Mouse (Mus musculus) MEL (cell line): ENCODE measurements around the gene Nxnl1. TPM values are rescaled to one million over a fixed set of nuclear protein-coding genes. Genes with fewer than 3 reads are reported as not detected.

Experiments
- DNase-seq: peaks from one replicate; pipeline ENCODE4 v3.0.0; 2011; ENCODE audit warnings: low read depth, low spot score
- H3K27ac ChIP-seq: 2 replicates; pipeline ENCODE4 v1.5.1; 2012; ENCODE audit warnings: low read depth, mild to moderate bottlenecking, control low read depth, low read length, moderate library complexity; ENCODE audit not compliant: control insufficient read depth
- H3K27me3 ChIP-seq, 2 experiments: fragments of 150-350 bp in 1 of 2; sonication (generic) in 1 of 2; 2 replicates each; pipeline ENCODE4 v1.6.1; 2012; ENCODE audit warnings: low read length in 2 of 2, mild to moderate bottlenecking in 2 of 2, improper control_type of control experiment in 1 of 2, moderate library complexity in 1 of 2; ENCODE audit not compliant: insufficient read depth in 2 of 2, control insufficient read depth in 1 of 2
- H3K36me3 ChIP-seq, 2 experiments: 2 replicates each; pipeline ENCODE4 v1.6.1; 2012 to 2014; ENCODE audit warnings: low read length in 2 of 2, improper control_type of control experiment in 1 of 2, inconsistent platforms in 1 of 2, mild to moderate bottlenecking in 1 of 2; ENCODE audit not compliant: insufficient read depth in 2 of 2, control insufficient read depth in 1 of 2
- H3K4me1 ChIP-seq, 2 experiments: fragments of 150-350 bp in 1 of 2; sonication (generic) in 1 of 2; 2 replicates each; pipeline ENCODE4 v1.6.1; 2012; ENCODE audit warnings: low read length in 2 of 2, improper control_type of control experiment in 1 of 2, mild to moderate bottlenecking in 1 of 2; ENCODE audit not compliant: insufficient read depth in 2 of 2, control insufficient read depth in 1 of 2
- H3K4me3 ChIP-seq, 2 experiments: fragments of 150-350 bp in 1 of 2; sonication (generic) in 1 of 2; 2 replicates each; pipeline ENCODE4 v1.5.1; 2012; ENCODE audit warnings: low read depth in 2 of 2, low read length in 2 of 2, mild to moderate bottlenecking in 2 of 2, moderate library complexity in 2 of 2, control low read depth in 1 of 2, improper control_type of control experiment in 1 of 2; ENCODE audit not compliant: control insufficient read depth in 1 of 2, insufficient read depth in 1 of 2
- H3K79me2 ChIP-seq: 2 replicates; pipeline ENCODE4 v1.6.1; 2012; ENCODE audit warnings: mild to moderate bottlenecking, low read length, moderate library complexity; ENCODE audit not compliant: control insufficient read depth, poor library complexity, insufficient read depth
- H3K9ac ChIP-seq: 2 replicates; pipeline ENCODE4 v1.6.1; 2012; ENCODE audit warnings: low read depth, mild to moderate bottlenecking, control low read depth, low read length, moderate library complexity; ENCODE audit not compliant: control insufficient read depth, poor library complexity, severe bottlenecking
- H3K9me3 ChIP-seq: fragments of 150-350 bp; sonication (generic); replicated peaks from 2 replicates; pipeline ENCODE4 v1.6.1; 2012; ENCODE audit warnings: mild to moderate bottlenecking, low read length, improper control_type of control experiment, moderate library complexity; ENCODE audit not compliant: insufficient read depth
- BHLHE40 ChIP-seq: IDR thresholded peaks from 2 replicates; pipeline ENCODE4 v1.6.1; 2012; ENCODE audit warnings: low read depth, mild to moderate bottlenecking, inconsistent platforms, low read length, improper control_type of control experiment, borderline replicate concordance
- CHD1 ChIP-seq: IDR thresholded peaks from 2 replicates; pipeline ENCODE4 v1.6.1; 2012; ENCODE audit warnings: low read depth, mild to moderate bottlenecking, inconsistent platforms, low read length, improper control_type of control experiment
- CHD2 ChIP-seq: IDR thresholded peaks from 2 replicates; pipeline ENCODE4 v1.6.1; 2011; ENCODE audit warnings: low read length, improper control_type of control experiment
- CTCF ChIP-seq, 3 experiments: IDR thresholded peaks in 2 of 3; conservative IDR thresholded peaks in 1 of 3; 2 replicates each; pipeline ENCODE4 v1.5.1; 2011 to 2012; ENCODE audit warnings: low read length in 3 of 3, low read depth in 2 of 3, mild to moderate bottlenecking in 2 of 3, improper control_type of control experiment in 1 of 3, inconsistent platforms in 1 of 3, mixed read lengths in 1 of 3, moderate library complexity in 1 of 3; ENCODE audit not compliant: control insufficient read depth in 1 of 3, insufficient read depth in 1 of 3, poor library complexity in 1 of 3, severe bottlenecking in 1 of 3
- ELF1 ChIP-seq: IDR thresholded peaks from 2 replicates; pipeline ENCODE4 v1.6.1; 2014; ENCODE audit warnings: low read depth, mild to moderate bottlenecking, inconsistent platforms, low read length, improper control_type of control experiment, moderate library complexity
- GABPA ChIP-seq: IDR thresholded peaks from 2 replicates; pipeline ENCODE4 v1.6.1; 2012; ENCODE audit warnings: low read depth, mild to moderate bottlenecking, inconsistent platforms, low read length, improper control_type of control experiment, moderate library complexity
- GATA1 ChIP-seq: IDR thresholded peaks from 2 replicates; pipeline ENCODE4 v1.6.1; 2011; ENCODE audit warnings: low read depth, low read length, improper control_type of control experiment
- HCFC1 ChIP-seq: IDR thresholded peaks from 2 replicates; pipeline ENCODE4 v1.6.1; 2012; ENCODE audit warnings: low read depth, mild to moderate bottlenecking, inconsistent platforms, low read length, improper control_type of control experiment, moderate library complexity
- KAT2A ChIP-seq: conservative IDR thresholded peaks from 2 replicates; pipeline ENCODE4 v1.6.1; 2012; ENCODE audit warnings: low read depth, low read length, improper control_type of control experiment, inconsistent platforms
- MAX ChIP-seq: IDR thresholded peaks from 2 replicates; pipeline ENCODE4 v1.6.1; 2011; ENCODE audit warnings: low read length, improper control_type of control experiment
- MEF2A ChIP-seq: IDR thresholded peaks from 2 replicates; pipeline ENCODE4 v1.6.1; 2014; ENCODE audit warnings: low read depth, mild to moderate bottlenecking, inconsistent platforms, low read length, improper control_type of control experiment; ENCODE audit not compliant: poor library complexity, insufficient replicate concordance, severe bottlenecking; ENCODE audit errors: extremely low read depth
- MYC ChIP-seq: IDR thresholded peaks from 2 replicates; pipeline ENCODE4 v1.6.1; 2011; ENCODE audit warnings: low read depth, mild to moderate bottlenecking, low read length, improper control_type of control experiment, moderate library complexity
- NRF1 ChIP-seq: IDR thresholded peaks from 2 replicates; pipeline ENCODE4 v1.6.1; 2014; ENCODE audit warnings: low read depth, mild to moderate bottlenecking, inconsistent platforms, low read length, improper control_type of control experiment, moderate library complexity; ENCODE audit not compliant: poor library complexity, insufficient read depth, severe bottlenecking
- POLR2A ChIP-seq, 2 experiments: IDR thresholded peaks; 2 replicates each; pipeline ENCODE4 v1.6.1; 2011 to 2012; ENCODE audit warnings: low read length in 2 of 2, mild to moderate bottlenecking in 2 of 2, control low read depth in 1 of 2, improper control_type of control experiment in 1 of 2, low read depth in 1 of 2, moderate library complexity in 1 of 2; ENCODE audit not compliant: control insufficient read depth in 1 of 2, insufficient read depth in 1 of 2, poor library complexity in 1 of 2
- RAD21 ChIP-seq: IDR thresholded peaks from 2 replicates; pipeline ENCODE4 v1.6.1; 2011; ENCODE audit warnings: mild to moderate bottlenecking, low read depth, low read length, improper control_type of control experiment
- RCOR1 ChIP-seq: IDR thresholded peaks from 2 replicates; pipeline ENCODE4 v1.6.1; 2012; ENCODE audit warnings: low read depth, mild to moderate bottlenecking, inconsistent platforms, low read length, improper control_type of control experiment
- SIN3A ChIP-seq: IDR thresholded peaks from 2 replicates; pipeline ENCODE4 v1.6.1; 2012; ENCODE audit warnings: low read length, improper control_type of control experiment, inconsistent platforms
- TAL1 ChIP-seq: IDR thresholded peaks from 2 replicates; pipeline ENCODE4 v1.6.1; 2012; ENCODE audit warnings: mild to moderate bottlenecking, inconsistent platforms, low read length, moderate library complexity, mixed read lengths
- TCF12 ChIP-seq: IDR thresholded peaks from 2 replicates; pipeline ENCODE4 v1.6.1; 2014; ENCODE audit warnings: low read depth, mild to moderate bottlenecking, inconsistent platforms, low read length, improper control_type of control experiment, moderate library complexity
- UBTF ChIP-seq: IDR thresholded peaks from 2 replicates; pipeline ENCODE4 v1.6.1; 2012; ENCODE audit warnings: low read depth, mild to moderate bottlenecking, inconsistent platforms, low read length, improper control_type of control experiment, moderate library complexity, borderline replicate concordance; ENCODE audit not compliant: insufficient read depth
- USF1 ChIP-seq: IDR thresholded peaks from 2 replicates; pipeline ENCODE4 v1.6.1; 2014; ENCODE audit warnings: low read depth, mild to moderate bottlenecking, inconsistent platforms, low read length, improper control_type of control experiment, moderate library complexity
- ZC3H11A ChIP-seq: IDR thresholded peaks from 2 replicates; pipeline ENCODE4 v1.6.1; 2012; ENCODE audit warnings: low read depth, mild to moderate bottlenecking, inconsistent platforms, low read length, improper control_type of control experiment
- polyA plus RNA-seq, 2 experiments: library from polyadenylated mRNA; stranded (reverse) in 1 of 2; unstranded in 1 of 2; fragments of >175 nt in 1 of 2; fragments of >200 nt in 1 of 2; gene quantifications; 2 replicates each; pipeline versions ENCODE4 v1.2.1 to v1.2.4; 2012; ENCODE audit warnings: low replicate concordance in 2 of 2, low read depth in 1 of 2; ENCODE audit not compliant: insufficient read length in 2 of 2, insufficient read depth in 1 of 2, missing spikeins in 1 of 2
- total RNA-seq: library from RNA; depleted of rRNA; stranded (reverse); fragments of 300-350 nt; gene quantifications from 2 replicates; pipeline ENCODE4 v1.2.3, GENCODE M21; 2012

The Nxnl1 gene
- total and polyA plus RNA-seq, 3 experiments, result 0.04 to 1.2 TPM; not detected in 1

- peak; percentile 83; the same call in 1 of the 2 replicates for TF ChIP-seq MAX
- no peak for TF ChIP-seq BHLHE40
- TF ChIP-seq TCF12, result no peak
- peak; percentile 99 for TF ChIP-seq SIN3A
Measured at GRCm38 (mm10) chr8:71610822-71611651, 44.6 kb upstream of the Nxnl1 start, which contains the start of gene Colgalt1 (continued).

- no peak overlapping the region for H3K27ac ChIP-seq
- TF ChIP-seq USF1, result no peak
- TF ChIP-seq POLR2A (IDR thresholded peaks at IDR 0.05; ENCODE audit: control insufficient read depth in 1 of 2, insufficient read depth in 1 of 2, low read depth in 1 of 2, low read length in 2 of 2, poor library complexity in 1 of 2), result no peak
- no peak for TF ChIP-seq ZC3H11A
- no peak for TF ChIP-seq GATA1
- no peak for TF ChIP-seq CHD1
- no peak for TF ChIP-seq MYC
- no peak for TF ChIP-seq HCFC1
- TF ChIP-seq NRF1, result no peak
- no peaks in the 10 kb centered on the region for H3K79me2 ChIP-seq
- H3K4me1 ChIP-seq, result no peaks in the 10 kb centered on the region
- H3K36me3 ChIP-seq, result no peaks in the 10 kb centered on the region
- H3K4me3 ChIP-seq, result no peak overlapping the region
- no peak overlapping the region for H3K9ac ChIP-seq
- H3K27me3 ChIP-seq, result no peaks in the 10 kb centered on the region
- no peaks in the 10 kb centered on the region for H3K9me3 ChIP-seq
- DNase-seq, result no peak
Measured at GRCm38 (mm10) chr8:71604021-71604420, 37.6 kb upstream of the Nxnl1 start.

GRCm38 (mm10) chr8:71602666-71603334, 36.4 kb upstream of the Nxnl1 start:
- no peaks in the 10 kb centered on the region for H3K9me3 ChIP-seq
- TF ChIP-seq TAL1 (no peak), CTCF (IDR thresholded peaks at IDR 0.05 in 2 of 3, conservative IDR thresholded peaks at IDR 0.05 in 1 of 3; ENCODE audit: control insufficient read depth in 1 of 3, insufficient read depth in 1 of 3, low read depth in 2 of 3, low read length in 3 of 3, poor library complexity in 1 of 3, severe bottlenecking in 1 of 3) (no peak), ELF1 (no peak), KAT2A (no peak), RCOR1 (no peak), GATA1 (no peak), SIN3A (no peak), CHD2 (no peak), GABPA (no peak), ZC3H11A (no peak), RAD21 (no peak), MEF2A (no peak), TCF12 (no peak), MAX (no peak), UBTF (no peak), CHD1 (no peak)
- no peaks in the 10 kb centered on the region for H3K27me3 ChIP-seq
- no peaks in the 10 kb centered on the region for H3K36me3 ChIP-seq
- H3K79me2 ChIP-seq, result no peaks in the 10 kb centered on the region
- no peak overlapping the region for H3K4me3 ChIP-seq
- H3K4me1 ChIP-seq, result no peaks in the 10 kb centered on the region
- H3K9ac ChIP-seq, result no peak overlapping the region
- H3K27ac ChIP-seq, result no peak overlapping the region
- DNase-seq, result no peak
